Mouse (Mus musculus): Measurements from ENCODE around the gene Ptpn1. TPM values are rescaled to one million over a fixed set of nuclear protein-coding genes. Genes with fewer than 3 reads are reported as not detected.

The Ptpn1 gene
- polyA plus RNA-seq, 1 experiment from 2014 or later: 41.0 TPM

GRCm38 (mm10) chr2:167953819-167954218, 22.0 kb downstream of the Ptpn1 start:
- Histone ChIP-seq H3K4me1 (ENCODE audit: control insufficient read depth, insufficient read depth, low read length) (peaks cover 8% of the 10 kb centered on the region), H3K36me3 (ENCODE audit: control insufficient read depth, insufficient read depth, low read length) (no peaks in the 10 kb centered on the region), H3K4me3 (ENCODE audit: low read depth, low read length) (no peak overlapping the region), H3K27me3 (ENCODE audit: control insufficient read depth, insufficient read depth, low read length) (no peaks in the 10 kb centered on the region), H3K27ac (ENCODE audit: low read length) (no peak overlapping the region), H3K9ac (replicated peaks; ENCODE audit: low read depth, low read length) (no peak overlapping the region), H3K9me3 (ENCODE audit: control insufficient read depth, low read depth, low read length) (no peaks in the 10 kb centered on the region), H3K4me2 (replicated peaks; ENCODE audit: low read depth, low read length) (no peak overlapping the region)
- 78% methylated on average over 10 of the region's 10 CpGs for WGBS
- no peak for ATAC-seq (ENCODE audit: insufficient number of reproducible peaks, insufficient read depth, low FRiP score, low read depth)

GRCm38 (mm10) chr2:167954928-167955327, 23.1 kb downstream of the Ptpn1 start:
- WGBS: 78% methylated on average over 7 of the region's 7 CpGs
- H3K9me3 ChIP-seq (ENCODE audit: control insufficient read depth, low read depth, low read length): no peaks in the 10 kb centered on the region
- no peaks in the 10 kb centered on the region for H3K27me3 ChIP-seq (ENCODE audit: control insufficient read depth, insufficient read depth, low read length)
- no peaks in the 10 kb centered on the region for H3K36me3 ChIP-seq (ENCODE audit: control insufficient read depth, insufficient read depth, low read length)
- no peak overlapping the region for H3K4me2 ChIP-seq (replicated peaks; ENCODE audit: low read depth, low read length)
- no peak overlapping the region for H3K4me3 ChIP-seq (ENCODE audit: low read depth, low read length)
- H3K9ac ChIP-seq (replicated peaks; ENCODE audit: low read depth, low read length): no peak overlapping the region
- peaks cover 16% of the 10 kb centered on the region for H3K4me1 ChIP-seq (ENCODE audit: control insufficient read depth, insufficient read depth, low read length)
- no peak for ATAC-seq (ENCODE audit: insufficient number of reproducible peaks, insufficient read depth, low FRiP score, low read depth)
- no peak overlapping the region for H3K27ac ChIP-seq (ENCODE audit: low read length)

DNA sequence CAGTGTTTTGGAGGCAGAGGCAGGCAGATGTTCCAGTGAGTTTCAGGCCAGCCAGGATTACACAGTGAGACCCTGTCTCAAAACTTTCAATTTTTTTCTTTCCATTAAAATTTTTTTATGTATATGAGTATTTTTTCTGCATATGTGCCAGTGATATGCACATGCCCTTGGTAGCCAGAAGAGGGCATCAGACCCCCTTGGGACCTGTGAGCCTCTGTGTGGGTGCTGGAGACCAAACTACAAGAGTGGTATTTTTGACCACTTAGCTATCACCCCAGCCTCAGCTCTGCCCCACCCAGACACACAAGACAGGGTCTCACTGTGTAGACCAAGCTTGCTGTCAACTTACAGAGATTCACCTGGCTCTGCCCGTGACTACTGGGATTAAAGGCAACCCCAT, 25.7 kb downstream of the Ptpn1 start:
- Histone ChIP-seq H3K36me3 (ENCODE audit: control insufficient read depth, insufficient read depth, low read length) (no peaks in the 10 kb centered on the region), H3K27ac (ENCODE audit: low read length) (no peak overlapping the region), H3K9me3 (ENCODE audit: control insufficient read depth, low read depth, low read length) (no peaks in the 10 kb centered on the region), H3K4me1 (ENCODE audit: control insufficient read depth, insufficient read depth, low read length) (peaks cover 25% of the 10 kb centered on the region), H3K4me2 (replicated peaks; ENCODE audit: low read depth, low read length) (no peak overlapping the region), H3K9ac (replicated peaks; ENCODE audit: low read depth, low read length) (no peak overlapping the region), H3K4me3 (ENCODE audit: low read depth, low read length) (no peak overlapping the region), H3K27me3 (ENCODE audit: control insufficient read depth, insufficient read depth, low read length) (no peaks in the 10 kb centered on the region)
- no peak for ATAC-seq (ENCODE audit: insufficient number of reproducible peaks, insufficient read depth, low FRiP score, low read depth)
- 97% methylated on average over 1 of the region's 1 CpGs for WGBS

- Histone ChIP-seq H3K27me3 (ENCODE audit: control insufficient read depth, insufficient read depth, low read length) (no peaks in the 10 kb centered on the region), H3K36me3 (ENCODE audit: control insufficient read depth, insufficient read depth, low read length) (no peaks in the 10 kb centered on the region), H3K4me2 (replicated peaks; ENCODE audit: low read depth, low read length) (no peak overlapping the region), H3K27ac (ENCODE audit: low read length) (peak overlapping the region; percentile 52; the same call in 1 of the 2 replicates), H3K4me1 (ENCODE audit: control insufficient read depth, insufficient read depth, low read length) (peaks cover 25% of the 10 kb centered on the region), H3K9me3 (ENCODE audit: control insufficient read depth, low read depth, low read length) (no peaks in the 10 kb centered on the region), H3K4me3 (ENCODE audit: low read depth, low read length) (no peak overlapping the region), H3K9ac (replicated peaks; ENCODE audit: low read depth, low read length) (no peak overlapping the region)
- no peak for ATAC-seq (ENCODE audit: insufficient number of reproducible peaks, insufficient read depth, low FRiP score, low read depth)
- 40% methylated on average over 5 of the region's 5 CpGs for whole genome bisulfite sequencing
These were observed 26.4 kb downstream of the Ptpn1 start for GRCm38 (mm10) chr2:167958082-167958788.

DNA sequence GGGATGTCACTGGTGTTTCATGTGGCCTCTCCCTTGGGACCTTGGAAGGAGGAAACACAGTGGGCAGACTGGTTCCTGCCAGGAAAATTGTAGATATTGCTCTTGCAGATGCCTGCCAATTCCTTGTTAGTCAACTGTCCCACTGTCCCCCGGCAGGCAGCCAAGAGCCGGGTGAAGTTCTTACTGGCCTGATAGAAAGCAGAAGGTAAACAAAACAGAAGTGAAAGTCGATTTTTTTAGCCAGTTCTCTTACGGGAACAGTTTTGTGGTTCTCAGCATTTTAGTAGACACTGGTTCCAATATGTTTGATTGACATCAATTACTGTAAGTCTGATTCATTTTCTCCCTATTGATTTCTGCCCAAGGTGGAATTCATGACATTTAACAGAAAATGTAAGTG, 27.0 kb downstream of the Ptpn1 start:
- 28% methylated on average over 4 of the region's 4 CpGs for WGBS
- Histone ChIP-seq H3K27me3 (ENCODE audit: control insufficient read depth, insufficient read depth, low read length) (no peaks in the 10 kb centered on the region), H3K27ac (ENCODE audit: low read length) (peak overlapping the region; percentile 52; the same call in 1 of the 2 replicates), H3K4me1 (ENCODE audit: control insufficient read depth, insufficient read depth, low read length) (peaks cover 25% of the 10 kb centered on the region), H3K9ac (replicated peaks; ENCODE audit: low read depth, low read length) (no peak overlapping the region), H3K36me3 (ENCODE audit: control insufficient read depth, insufficient read depth, low read length) (0 out of 2 replicates have a peak, but pooled peaks cover under 1% of the 10 kb centered on the region), H3K9me3 (ENCODE audit: control insufficient read depth, low read depth, low read length) (no peaks in the 10 kb centered on the region), H3K4me3 (ENCODE audit: low read depth, low read length) (no peak overlapping the region), H3K4me2 (replicated peaks; ENCODE audit: low read depth, low read length) (no peak overlapping the region)
- ATAC-seq (ENCODE audit: insufficient number of reproducible peaks, insufficient read depth, low FRiP score, low read depth): no peak

DNA sequence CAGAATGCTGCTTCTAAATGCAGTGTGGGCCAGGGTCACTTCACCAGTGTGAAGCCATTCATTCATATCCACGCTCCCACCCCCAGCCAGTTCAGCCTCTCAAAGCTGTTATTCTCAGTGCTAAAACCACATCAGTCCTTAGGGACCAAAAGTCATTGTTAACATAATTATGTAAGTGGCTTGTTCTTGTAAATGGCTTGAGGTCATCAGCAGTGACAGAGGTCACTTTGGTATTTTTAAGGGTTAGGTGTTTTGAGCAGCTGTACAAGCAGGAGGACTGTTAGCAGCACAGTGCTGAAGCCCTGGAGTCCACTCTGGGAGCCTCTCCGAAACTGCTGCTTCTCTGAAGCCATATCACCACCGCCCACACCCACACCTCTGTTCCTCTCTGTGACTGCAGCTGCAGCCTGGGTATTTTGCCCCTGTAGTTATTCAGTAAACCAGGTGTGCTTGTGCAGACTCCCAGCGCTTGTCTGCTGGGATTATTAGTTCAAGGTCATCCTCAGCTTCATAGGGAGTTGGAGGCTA, 27.6 kb downstream of the Ptpn1 start:
- Histone ChIP-seq H3K27me3 (ENCODE audit: control insufficient read depth, insufficient read depth, low read length) (no peaks in the 10 kb centered on the region), H3K9me3 (ENCODE audit: control insufficient read depth, low read depth, low read length) (no peaks in the 10 kb centered on the region), H3K4me2 (replicated peaks; ENCODE audit: low read depth, low read length) (no peak overlapping the region), H3K27ac (ENCODE audit: low read length) (peak overlapping the region; percentile 18; the same call in 1 of the 2 replicates), H3K4me3 (ENCODE audit: low read depth, low read length) (no peak overlapping the region), H3K4me1 (ENCODE audit: control insufficient read depth, insufficient read depth, low read length) (peaks cover 25% of the 10 kb centered on the region), H3K36me3 (ENCODE audit: control insufficient read depth, insufficient read depth, low read length) (peaks cover 6% of the 10 kb centered on the region; the same call in 1 of the 2 replicates), H3K9ac (replicated peaks; ENCODE audit: low read depth, low read length) (no peak overlapping the region)
- ATAC-seq (ENCODE audit: insufficient number of reproducible peaks, insufficient read depth, low FRiP score, low read depth): no peak
- 71% methylated on average over 4 of the region's 4 CpGs for WGBS

DNA sequence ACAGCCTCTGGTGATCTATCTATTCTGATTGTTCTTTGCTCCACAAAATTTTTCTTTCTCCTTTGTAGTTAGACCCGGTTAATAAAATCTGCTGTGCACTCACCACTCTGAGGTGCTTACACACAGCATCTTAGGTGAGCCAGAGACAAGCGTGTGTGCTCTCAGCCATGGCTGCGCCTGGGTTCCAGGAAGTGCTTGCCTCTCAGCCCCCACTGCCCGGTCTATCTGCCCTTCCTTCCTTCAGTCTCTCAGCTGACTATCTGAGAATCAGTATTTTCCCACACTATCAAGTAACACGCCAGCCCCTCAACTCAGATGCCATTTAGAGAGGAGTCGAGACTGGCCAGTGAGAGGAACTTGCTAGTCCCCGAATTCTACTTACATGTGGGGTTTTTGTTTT, 28.1 kb downstream of the Ptpn1 start:
- WGBS: 52% methylated on average over 7 of the region's 7 CpGs
- Histone ChIP-seq H3K27me3 (ENCODE audit: control insufficient read depth, insufficient read depth, low read length) (no peaks in the 10 kb centered on the region), H3K27ac (ENCODE audit: low read length) (no peak overlapping the region), H3K9ac (replicated peaks; ENCODE audit: low read depth, low read length) (no peak overlapping the region), H3K4me2 (replicated peaks; ENCODE audit: low read depth, low read length) (no peak overlapping the region), H3K36me3 (ENCODE audit: control insufficient read depth, insufficient read depth, low read length) (peaks cover 10% of the 10 kb centered on the region), H3K9me3 (ENCODE audit: control insufficient read depth, low read depth, low read length) (no peaks in the 10 kb centered on the region), H3K4me3 (ENCODE audit: low read depth, low read length) (no peak overlapping the region), H3K4me1 (ENCODE audit: control insufficient read depth, insufficient read depth, low read length) (peaks cover 25% of the 10 kb centered on the region)
- no peak for ATAC-seq (ENCODE audit: insufficient number of reproducible peaks, insufficient read depth, low FRiP score, low read depth)

GRCm38 (mm10) chr2:167960584-167960983, 28.7 kb downstream of the Ptpn1 start:
- ATAC-seq (ENCODE audit: insufficient number of reproducible peaks, insufficient read depth, low FRiP score, low read depth): no peak
- Histone ChIP-seq H3K36me3 (ENCODE audit: control insufficient read depth, insufficient read depth, low read length) (peaks cover 16% of the 10 kb centered on the region), H3K9me3 (ENCODE audit: control insufficient read depth, low read depth, low read length) (no peaks in the 10 kb centered on the region), H3K27ac (ENCODE audit: low read length) (no peak overlapping the region), H3K27me3 (ENCODE audit: control insufficient read depth, insufficient read depth, low read length) (no peaks in the 10 kb centered on the region), H3K4me2 (replicated peaks; ENCODE audit: low read depth, low read length) (no peak overlapping the region), H3K9ac (replicated peaks; ENCODE audit: low read depth, low read length) (no peak overlapping the region), H3K4me1 (ENCODE audit: control insufficient read depth, insufficient read depth, low read length) (peaks cover 25% of the 10 kb centered on the region), H3K4me3 (ENCODE audit: low read depth, low read length) (no peak overlapping the region)
- WGBS: 71% methylated on average over 8 of the region's 8 CpGs

Measured in stomach, embryonic 14.5 days (tissue).